Mouse (Mus musculus) lung, embryonic 15.5 days (tissue): Measurements from ENCODE around the gene Ms4a4a. TPM values are rescaled to one million over a fixed set of nuclear protein-coding genes. Genes with fewer than 3 reads are reported as not detected.
"Not testable (repeated sequence)": the region's sequence is repeated elsewhere in the genome, so short reads cannot be mapped to it uniquely, and the experiment has no call there.

Experiments used
- ATAC-seq: fragments of 200-750 bp; cut with Nextera tagmentation; 2 replicates; pipeline ENCODE4 v1.8.0; 2017; ENCODE audit warnings: moderate number of reproducible peaks, borderline replicate concordance; ENCODE audit not compliant: low FRiP score, low TSS enrichment; ENCODE audit errors: extremely low read depth
- H3K27ac ChIP-seq: fragments of 300-500 bp; sonication (generic); 2 replicates; pipeline ENCODE4 v1.5.1; 2015; ENCODE audit warnings: moderate library complexity, mild to moderate bottlenecking, inconsistent platforms
- H3K27me3 ChIP-seq: fragments of 300-500 bp; sonication (generic); 2 replicates; pipeline ENCODE4 v1.6.1; 2015; ENCODE audit warnings: inconsistent platforms
- H3K36me3 ChIP-seq: fragments of 300-500 bp; sonication (generic); 2 replicates; pipeline ENCODE4 v1.6.1; 2015; ENCODE audit warnings: inconsistent platforms
- H3K4me1 ChIP-seq: fragments of 300-500 bp; sonication (generic); 2 replicates; pipeline ENCODE4 v1.6.1; 2015; ENCODE audit warnings: inconsistent platforms
- H3K4me2 ChIP-seq: fragments of 300-500 bp; sonication (generic); 2 replicates; pipeline ENCODE4 v1.6.1; 2015; ENCODE audit warnings: inconsistent platforms, mild to moderate bottlenecking, moderate library complexity
- H3K4me3 ChIP-seq: fragments of 300-500 bp; sonication (generic); 2 replicates; pipeline ENCODE4 v1.5.1; 2015; ENCODE audit warnings: mild to moderate bottlenecking, inconsistent platforms
- H3K9ac ChIP-seq: fragments of 300-500 bp; sonication (generic); 2 replicates; pipeline ENCODE4 v1.6.1; 2015; ENCODE audit warnings: inconsistent platforms
- H3K9me3 ChIP-seq: fragments of 300-500 bp; sonication (generic); 2 replicates; pipeline ENCODE4 v1.6.1; 2016; ENCODE audit warnings: inconsistent platforms
- WGBS: fragments of 180-500 bp; shearing (Covaris S2); methylation state at CpG from one replicate; pipeline ENCODE4 v1.1.7; 2015; 5-methylcytosine and 5-hydroxymethylcytosine counted together
- polyA plus RNA-seq: library from polyadenylated mRNA; unstranded; fragments of >200 nt; fragmentation: Nextera tagmentation; extraction: Ambion mirVana; gene quantifications from 2 replicates; pipeline ENCODE4 v1.2.1, GENCODE M21; 2015

Gene Ms4a4a
- polyA plus RNA-seq, 1 experiment from 2014 or later = 6.4 TPM

DNA sequence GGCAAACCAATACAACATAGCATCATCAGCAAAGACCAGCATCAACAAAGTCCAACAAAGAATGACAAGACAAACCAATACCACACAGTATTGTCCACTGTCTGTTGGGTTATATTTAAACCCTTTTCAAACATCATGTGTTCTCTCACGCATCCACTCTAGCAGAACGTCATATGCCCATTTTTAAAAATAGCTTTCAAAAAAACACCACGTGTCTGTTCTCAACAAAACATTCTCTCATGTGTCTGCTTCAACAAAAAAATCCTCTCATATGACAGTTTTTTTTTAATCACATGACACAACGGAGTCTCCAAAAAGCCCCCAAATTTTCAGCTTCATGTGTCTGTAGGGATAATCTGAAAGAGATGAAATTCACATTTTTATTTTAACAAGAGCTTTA, 12.4 kb downstream of the Ms4a4a start:
- Histone ChIP-seq H3K4me2 (no peak overlapping the region), H3K36me3 (no peaks in the 10 kb centered on the region), H3K27me3 (no peaks in the 10 kb centered on the region), H3K4me3 (no peak overlapping the region), H3K4me1 (no peaks in the 10 kb centered on the region), H3K9ac (no peak overlapping the region), H3K9me3 (no peaks in the 10 kb centered on the region), H3K27ac (no peak overlapping the region)
- WGBS = 68% methylated on average over 4 of the region's 4 CpGs
- ATAC-seq = no peak

DNA sequence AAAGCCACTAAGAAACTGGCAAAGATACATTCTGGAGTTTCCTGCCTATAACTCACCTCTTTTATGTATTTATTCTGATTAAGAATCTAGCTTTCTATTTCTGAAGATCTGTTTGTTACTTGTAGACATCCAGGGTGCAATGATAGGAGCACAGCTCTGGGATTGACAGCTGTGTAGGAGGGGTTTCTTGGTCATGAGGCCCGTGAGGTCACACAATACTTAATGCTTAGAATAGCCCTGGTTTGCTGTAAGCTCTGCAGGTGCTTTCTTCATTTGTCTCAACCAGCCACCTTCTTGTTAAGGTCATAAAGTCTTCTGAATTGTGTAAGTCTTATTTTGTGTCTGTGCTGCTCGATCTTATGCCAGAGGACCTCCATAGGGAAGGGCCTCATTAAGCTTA, 13.6 kb downstream of the Ms4a4a start:
- no peak overlapping the region for H3K4me2 ChIP-seq
- H3K9ac ChIP-seq = no peak overlapping the region
- H3K27ac ChIP-seq = no peak overlapping the region
- H3K4me1 ChIP-seq = no peaks in the 10 kb centered on the region
- no peak for ATAC-seq
- WGBS = 65% methylated on average over 2 of the region's 2 CpGs
- no peaks in the 10 kb centered on the region for H3K9me3 ChIP-seq
- H3K27me3 ChIP-seq = no peaks in the 10 kb centered on the region
- no peaks in the 10 kb centered on the region for H3K36me3 ChIP-seq
- H3K4me3 ChIP-seq = no peak overlapping the region

DNA sequence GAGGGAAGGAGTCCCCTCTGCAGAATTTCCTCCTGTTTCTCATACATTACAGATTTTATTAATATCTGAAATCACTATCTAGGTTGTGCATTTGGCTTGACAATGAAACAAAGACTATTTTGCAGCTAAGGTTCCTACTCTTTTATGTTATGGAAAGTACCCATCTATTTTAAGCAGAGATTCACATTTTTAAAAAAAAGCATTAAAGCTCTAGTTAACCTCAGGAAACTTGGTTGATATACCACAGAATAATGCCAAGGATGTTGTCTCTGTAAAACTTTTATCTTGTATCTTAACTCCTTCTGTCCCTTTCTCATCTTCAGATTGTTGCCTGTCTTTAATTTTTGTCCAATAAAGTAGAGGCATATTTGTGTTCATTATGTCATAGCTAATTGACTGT, 20.4 kb downstream of the Ms4a4a start:
- H3K27ac ChIP-seq = no peak overlapping the region
- H3K27me3 ChIP-seq = no peaks in the 10 kb centered on the region
- H3K4me1 ChIP-seq = no peaks in the 10 kb centered on the region
- H3K36me3 ChIP-seq = no peaks in the 10 kb centered on the region
- H3K4me3 ChIP-seq = no peak overlapping the region
- no peak for ATAC-seq
- H3K4me2 ChIP-seq = no peak overlapping the region
- no peaks in the 10 kb centered on the region for H3K9me3 ChIP-seq
- H3K9ac ChIP-seq = no peak overlapping the region

DNA sequence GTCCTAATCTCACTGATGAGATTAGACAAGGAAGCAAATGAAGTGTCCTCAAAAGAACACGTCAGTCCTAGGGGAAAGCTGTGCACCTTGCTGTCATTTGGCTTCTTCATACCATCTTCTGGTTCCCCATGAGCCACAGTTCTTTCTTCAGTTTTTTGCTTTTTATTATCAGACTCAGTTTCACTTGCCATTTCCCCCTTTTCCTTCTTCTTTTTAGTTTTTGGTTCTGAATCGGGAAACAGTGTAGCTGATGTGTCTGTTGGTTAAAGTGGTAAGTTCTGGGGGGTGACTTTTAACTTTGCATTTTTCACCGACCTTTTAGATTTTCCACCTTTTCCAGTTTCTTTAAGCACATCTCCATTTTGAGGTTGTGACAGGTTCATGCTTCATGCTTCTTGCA, 29.2 kb downstream of the Ms4a4a start, which contains the start of gene Ms4a4c:
Gene Ms4a4c, plus strand, starts transcription at position 244 of the 400 bp plus-strand sequence.
- Histone ChIP-seq H3K27me3 (no peaks in the 10 kb centered on the region), H3K9ac (no peak within 1 kb of the TSS), H3K4me3 (no peak within 1 kb of the TSS), H3K27ac (no peak within 1 kb of the TSS), H3K4me1 (no peaks in the 10 kb centered on the region), H3K36me3 (no peaks in the 10 kb centered on the region), H3K4me2 (no peak within 1 kb of the TSS), H3K9me3 (no peaks in the 10 kb centered on the region)
- no peak for ATAC-seq
- 83% methylated on average over 3 of the region's 3 CpGs for WGBS

DNA sequence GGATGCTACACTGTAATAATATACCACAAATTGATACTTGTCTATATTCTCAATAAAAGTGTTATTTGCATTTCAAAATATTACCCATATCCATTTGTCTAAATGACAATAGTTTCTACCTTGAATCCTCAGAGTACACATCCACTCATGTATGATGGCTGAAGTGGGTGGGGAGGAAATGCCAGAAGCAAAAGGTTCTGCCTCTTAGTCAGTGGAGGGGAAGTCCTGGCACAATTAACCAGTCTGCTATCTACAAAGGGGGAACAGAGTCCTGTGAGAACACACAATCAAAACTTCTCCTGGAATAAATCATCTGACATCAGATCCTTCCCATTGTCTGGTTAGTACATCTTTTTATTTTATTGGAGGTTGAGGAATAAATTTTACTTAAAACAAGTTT, 32.1 kb downstream of the Ms4a4a start:
- no peaks in the 10 kb centered on the region for H3K4me1 ChIP-seq
- no peaks in the 10 kb centered on the region for H3K36me3 ChIP-seq
- no peaks in the 10 kb centered on the region for H3K27me3 ChIP-seq
- no peak overlapping the region for H3K4me3 ChIP-seq
- no peak overlapping the region for H3K9ac ChIP-seq
- ATAC-seq = no peak
- H3K27ac ChIP-seq = no peak overlapping the region
- no peak overlapping the region for H3K4me2 ChIP-seq
- H3K9me3 ChIP-seq = no peaks in the 10 kb centered on the region

DNA sequence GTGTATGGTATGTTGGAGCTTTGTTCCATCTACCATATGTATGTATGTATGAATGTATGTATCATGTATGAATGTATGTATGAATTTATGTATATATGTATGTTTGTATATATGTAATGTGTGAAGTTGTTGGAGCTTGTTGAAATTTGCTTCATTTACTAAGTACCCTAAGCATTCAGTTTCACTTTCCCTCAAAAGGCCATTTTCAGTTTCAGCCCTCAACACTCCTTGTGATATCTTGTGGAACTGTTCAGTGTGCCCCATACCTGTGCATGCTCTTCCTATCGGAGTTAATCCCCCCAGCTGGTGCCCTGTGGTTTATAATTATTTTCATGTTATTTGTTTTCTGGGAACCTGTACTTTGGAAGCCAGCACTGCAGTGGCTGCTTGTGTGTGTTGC, 33.3 kb downstream of the Ms4a4a start:
- Histone ChIP-seq H3K9me3 (no peaks in the 10 kb centered on the region), H3K27me3 (no peaks in the 10 kb centered on the region), H3K27ac (no peak overlapping the region), H3K4me2 (no peak overlapping the region), H3K4me3 (no peak overlapping the region), H3K9ac (no peak overlapping the region), H3K36me3 (no peaks in the 10 kb centered on the region), H3K4me1 (no peaks in the 10 kb centered on the region)
- ATAC-seq = no peak
- WGBS = 80% methylated on average over 1 of the region's 1 CpGs

DNA sequence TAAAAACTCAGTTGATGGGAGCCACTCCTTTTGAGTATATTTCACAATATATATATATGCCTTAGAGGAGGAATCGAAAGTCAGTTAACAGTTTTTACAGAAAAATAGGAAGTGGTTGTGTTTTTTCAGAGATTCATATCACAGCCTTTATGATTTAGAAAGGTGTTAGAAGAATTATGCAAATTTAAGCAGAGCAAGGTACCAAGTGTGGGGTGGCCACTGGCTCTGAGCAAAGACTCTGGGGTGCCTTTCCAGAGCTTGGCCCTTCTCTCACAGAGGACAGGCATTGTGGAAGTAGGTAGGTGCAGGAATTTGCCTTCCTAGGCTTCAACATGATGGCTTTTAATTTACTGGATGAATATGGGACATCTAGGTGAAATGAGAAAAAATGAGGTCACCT, 36.3 kb downstream of the Ms4a4a start:
- no peaks in the 10 kb centered on the region for H3K4me1 ChIP-seq
- WGBS = 83% methylated on average over 1 of the region's 1 CpGs
- no peaks in the 10 kb centered on the region for H3K36me3 ChIP-seq
- no peak overlapping the region for H3K27ac ChIP-seq
- no peak overlapping the region for H3K9ac ChIP-seq
- no peak overlapping the region for H3K4me2 ChIP-seq
- no peak for ATAC-seq
- H3K4me3 ChIP-seq = no peak overlapping the region
- no peaks in the 10 kb centered on the region for H3K9me3 ChIP-seq
- no peaks in the 10 kb centered on the region for H3K27me3 ChIP-seq

DNA sequence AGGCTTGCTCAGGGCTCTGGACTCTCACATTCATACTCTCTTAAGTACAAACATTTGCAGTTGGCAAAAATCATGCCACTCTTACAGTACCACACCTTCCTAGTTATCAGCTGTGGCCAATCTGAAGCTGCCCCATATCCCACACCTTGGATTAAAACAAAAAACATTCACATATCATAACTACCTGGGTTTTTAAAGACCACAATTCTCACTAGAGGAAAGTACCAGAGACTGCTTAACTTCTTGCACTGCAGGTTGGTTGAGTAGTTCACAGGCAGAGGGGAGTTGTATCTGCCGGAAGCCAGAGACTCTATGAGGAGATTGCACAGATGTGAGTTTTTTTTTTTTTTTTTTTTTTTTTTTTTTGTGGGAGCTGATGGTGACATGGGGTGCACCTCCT, 38.8 kb downstream of the Ms4a4a start:
- 89% methylated on average over 1 of the region's 1 CpGs for WGBS
- no peak for ATAC-seq
- Histone ChIP-seq H3K4me2 (no peak overlapping the region), H3K4me3 (no peak overlapping the region), H3K9me3 (no peaks in the 10 kb centered on the region), H3K27me3 (no peaks in the 10 kb centered on the region), H3K36me3 (no peaks in the 10 kb centered on the region), H3K4me1 (no peaks in the 10 kb centered on the region), H3K27ac (no peak overlapping the region), H3K9ac (no peak overlapping the region)

DNA sequence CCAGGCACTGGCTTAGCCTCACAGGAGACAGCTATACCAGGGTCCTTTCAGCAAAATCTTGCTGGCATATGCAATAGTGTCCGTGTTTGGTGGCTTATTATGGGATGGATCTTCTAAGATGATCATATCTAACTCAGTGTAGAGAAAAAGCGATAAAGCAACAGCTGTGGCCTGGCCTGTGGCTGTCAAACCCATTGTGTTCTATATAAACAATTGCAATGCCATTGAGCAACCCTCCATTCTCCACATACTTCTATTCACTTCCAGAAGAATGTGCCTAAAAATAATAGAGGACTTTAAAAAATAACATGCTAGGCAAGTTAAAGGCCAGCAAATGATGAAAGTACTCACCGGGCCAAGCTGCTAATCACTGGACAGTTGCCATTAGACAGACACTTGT, 40.3 kb downstream of the Ms4a4a start:
- Histone ChIP-seq H3K27me3 (no peaks in the 10 kb centered on the region), H3K36me3 (no peaks in the 10 kb centered on the region), H3K9ac (no peak overlapping the region), H3K27ac (no peak overlapping the region), H3K4me3 (no peak overlapping the region), H3K4me2 (no peak overlapping the region), H3K4me1 (no peaks in the 10 kb centered on the region), H3K9me3 (no peaks in the 10 kb centered on the region)
- no peak for ATAC-seq
- 50% methylated on average over 3 of the region's 3 CpGs for WGBS

DNA sequence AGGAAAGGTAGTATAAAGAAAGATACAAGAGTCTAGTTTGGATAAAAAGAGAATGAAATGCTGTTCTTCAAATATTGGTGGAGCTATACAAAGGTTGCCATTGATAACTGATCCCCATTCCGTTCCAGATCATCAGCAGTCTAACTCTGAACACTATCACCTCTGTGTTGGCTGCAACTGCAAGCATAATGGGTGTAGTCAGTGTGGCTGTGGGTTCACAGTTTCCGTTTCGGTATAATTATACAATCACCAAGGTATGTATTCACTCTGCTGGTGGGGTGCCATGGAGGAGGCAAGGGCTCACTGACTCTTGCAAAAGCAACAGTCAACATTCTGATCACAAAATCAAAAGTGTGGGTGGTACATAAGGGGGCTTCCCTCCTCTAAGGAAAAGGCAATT, 43.5 kb downstream of the Ms4a4a start:
- ATAC-seq = not testable (repeated sequence)

DNA sequence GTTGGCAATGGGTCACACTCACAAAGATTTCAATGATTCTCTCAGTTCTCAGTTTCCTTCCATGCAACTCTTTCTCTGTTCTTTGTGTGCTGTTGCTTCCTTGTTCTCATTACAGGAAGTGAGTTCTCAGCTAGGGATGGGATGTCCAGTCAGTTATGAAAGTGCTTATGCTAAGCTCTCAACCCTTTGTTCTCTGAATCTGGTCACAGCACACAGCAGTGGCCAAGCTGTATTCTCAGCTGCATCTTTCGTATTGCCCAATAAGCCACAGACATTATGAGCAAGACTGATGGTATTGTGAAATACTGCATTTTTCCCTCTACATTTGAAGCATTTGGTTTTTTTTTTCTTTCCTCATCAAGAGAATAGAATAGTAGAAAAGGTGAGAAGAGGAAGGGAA, 55.9 kb downstream of the Ms4a4a start:
- not testable (repeated sequence) for H3K27me3 ChIP-seq, ATAC-seq, H3K36me3 ChIP-seq, H3K4me3 ChIP-seq, H3K9ac ChIP-seq, H3K4me1 ChIP-seq, H3K4me2 ChIP-seq, H3K9me3 ChIP-seq, H3K27ac ChIP-seq
- 68% methylated on average over 1 of the region's 1 CpGs for WGBS

More for the DNA sequence above, 43.5 kb downstream of the Ms4a4a start:
- not testable (repeated sequence) for H3K4me2 ChIP-seq, H3K36me3 ChIP-seq, H3K4me1 ChIP-seq, H3K27ac ChIP-seq, H3K9ac ChIP-seq, H3K4me3 ChIP-seq, H3K9me3 ChIP-seq, H3K27me3 ChIP-seq
- 84% methylated on average over 3 of the region's 3 CpGs for WGBS

DNA sequence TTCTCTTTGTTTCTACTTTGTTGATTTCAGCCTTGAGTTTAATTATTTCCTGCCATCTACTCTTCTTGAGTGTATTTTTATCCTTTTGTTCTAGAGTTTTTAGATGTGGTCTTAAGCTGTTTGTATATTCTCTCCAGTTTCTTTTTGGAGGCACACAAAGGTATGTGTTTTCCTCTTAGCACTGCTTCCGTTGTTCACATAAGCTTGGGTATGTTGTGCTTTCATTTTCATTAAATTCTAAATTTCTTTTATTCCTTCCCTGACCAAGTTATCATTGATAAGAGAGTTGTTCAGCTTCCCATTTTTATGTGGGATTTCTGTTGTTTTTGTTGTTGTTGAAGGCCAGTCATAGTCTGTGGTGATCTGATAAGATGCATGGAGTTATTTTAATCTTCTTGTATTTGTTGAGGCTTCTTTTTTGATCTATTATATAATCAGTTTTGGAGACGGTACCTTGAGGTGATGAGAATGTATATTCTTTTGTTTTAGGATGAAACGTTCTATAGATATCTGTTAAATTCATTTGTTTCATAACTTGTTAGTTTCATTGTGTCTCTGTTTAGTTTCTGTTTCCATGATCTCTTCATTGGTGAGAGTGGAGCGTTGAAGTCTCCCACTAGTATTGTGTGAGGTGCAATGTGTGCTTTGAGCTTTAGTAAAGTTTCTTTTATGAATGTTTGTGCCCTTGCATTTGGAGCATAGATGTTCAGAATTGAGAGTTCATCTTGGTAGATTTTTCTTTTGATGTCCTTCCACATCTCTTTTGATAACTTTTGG, 59.9 kb downstream of the Ms4a4a start:
- Histone ChIP-seq H3K4me1 (no peaks in the 10 kb centered on the region), H3K9ac (no peak overlapping the region), H3K36me3 (no peaks in the 10 kb centered on the region), H3K27ac (no peak overlapping the region), H3K9me3 (no peaks in the 10 kb centered on the region), H3K4me2 (no peak overlapping the region), H3K27me3 (no peaks in the 10 kb centered on the region), H3K4me3 (no peak overlapping the region)
- WGBS = 81% methylated on average over 4 of the region's 4 CpGs
- no peak for ATAC-seq
